Mouse (Mus musculus) C2C12 (cell line): ENCODE data around the gene Gm42791.

Experiments used
- CEBPB ChIP-seq: IDR thresholded peaks from one replicate; pipeline ENCODE4 v1.6.1; 2011; ENCODE audit warnings: low read depth, mild to moderate bottlenecking, control low read depth, moderate library complexity
- CTCF ChIP-seq: IDR thresholded peaks from one replicate; pipeline ENCODE4 v1.5.1; 2011; ENCODE audit not compliant: control insufficient read depth, insufficient read depth, insufficient read length
- MYOD1 ChIP-seq: IDR thresholded peaks from one replicate; pipeline ENCODE4 v1.6.1; 2011; ENCODE audit warnings: low read depth; ENCODE audit not compliant: control insufficient read depth, insufficient read length
- MYOG ChIP-seq: IDR thresholded peaks from one replicate; pipeline ENCODE4 v1.6.1; 2011; ENCODE audit not compliant: control insufficient read depth, insufficient read length; ENCODE audit errors: extremely low read depth
- USF1 ChIP-seq: IDR thresholded peaks from one replicate; pipeline ENCODE4 v1.6.1; 2011; ENCODE audit warnings: low read depth, mild to moderate bottlenecking, control low read depth, moderate library complexity

- TF ChIP-seq CTCF: no peak
- no peak for TF ChIP-seq CEBPB
- no peak for TF ChIP-seq USF1
- no peak for TF ChIP-seq MYOD1
- TF ChIP-seq MYOG: no peak
Observed at GRCm38 (mm10) chr5:149002803-149003115, 7.8 kb upstream of the Gm42791 start.
